Mouse (Mus musculus) mouse embryonic stem cell (cell line): ENCODE measurements around the gene Trp53.
"Not testable (repeated sequence)": the region's sequence is repeated elsewhere in the genome, so short reads cannot be mapped to it uniquely, and the experiment has no call there.

ENCODE experiments used
- in situ Hi-C, 2 experiments: fragments of 300-500 bp; cut with MboI; formaldehyde crosslinking; loops; 1 replicate in 1 of 2; 3 replicates in 1 of 2; pipeline ENCODE4 v1.14.3; 2019 to 2020; ENCODE audit warnings: low sequenced_read_pairs in 2 of 2, low pct_unique_long_range_greater_than_20kb in 1 of 2, mixed read lengths in 1 of 2; ENCODE audit not compliant: unreplicated experiment in 1 of 2

Gene Trp53

DNA sequence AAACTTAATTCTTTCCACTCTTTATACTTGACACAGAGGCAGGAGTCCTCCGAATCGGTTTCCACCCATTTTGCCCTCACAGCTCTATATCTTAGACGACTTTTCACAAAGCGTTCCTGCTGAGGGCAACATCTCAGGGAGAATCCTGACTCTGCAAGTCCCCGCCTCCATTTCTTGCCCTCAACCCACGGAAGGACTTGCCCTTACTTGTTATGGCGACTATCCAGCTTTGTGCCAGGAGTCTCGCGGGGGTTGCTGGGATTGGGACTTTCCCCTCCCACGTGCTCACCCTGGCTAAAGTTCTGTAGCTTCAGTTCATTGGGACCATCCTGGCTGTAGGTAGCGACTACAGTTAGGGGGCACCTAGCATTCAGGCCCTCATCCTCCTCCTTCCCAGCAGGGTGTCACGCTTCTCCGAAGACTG, at the start of gene Trp53, which contains the start of gene Wrap53:
TSS of gene Trp53 (plus strand) at position 269 of the 424 bp plus-strand sequence.
TSS of gene Wrap53 (minus strand) at position 165 of the 424 bp plus-strand sequence.
- in situ Hi-C loops = no loop called here

DNA sequence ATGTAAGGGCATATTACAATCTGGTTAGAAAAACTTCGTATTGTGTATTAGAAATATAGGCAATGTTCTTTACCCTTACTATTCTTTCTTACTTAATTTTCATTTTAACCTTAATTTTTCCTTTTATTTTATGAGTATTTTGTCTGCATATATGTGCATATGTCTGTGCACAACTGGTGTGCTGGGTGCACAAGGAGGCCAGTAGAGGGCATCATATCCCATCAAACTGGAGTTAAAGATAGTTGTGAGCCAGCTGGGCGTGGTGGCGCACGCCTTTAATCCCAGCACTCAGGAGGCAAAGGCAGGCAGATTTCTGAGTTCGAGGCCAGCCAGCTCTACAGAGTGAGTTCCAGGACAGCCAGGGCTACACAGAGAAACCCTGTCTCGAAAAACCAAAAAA, 49.4 kb upstream of the Trp53 start:
- in situ Hi-C loops = not testable (repeated sequence)

DNA sequence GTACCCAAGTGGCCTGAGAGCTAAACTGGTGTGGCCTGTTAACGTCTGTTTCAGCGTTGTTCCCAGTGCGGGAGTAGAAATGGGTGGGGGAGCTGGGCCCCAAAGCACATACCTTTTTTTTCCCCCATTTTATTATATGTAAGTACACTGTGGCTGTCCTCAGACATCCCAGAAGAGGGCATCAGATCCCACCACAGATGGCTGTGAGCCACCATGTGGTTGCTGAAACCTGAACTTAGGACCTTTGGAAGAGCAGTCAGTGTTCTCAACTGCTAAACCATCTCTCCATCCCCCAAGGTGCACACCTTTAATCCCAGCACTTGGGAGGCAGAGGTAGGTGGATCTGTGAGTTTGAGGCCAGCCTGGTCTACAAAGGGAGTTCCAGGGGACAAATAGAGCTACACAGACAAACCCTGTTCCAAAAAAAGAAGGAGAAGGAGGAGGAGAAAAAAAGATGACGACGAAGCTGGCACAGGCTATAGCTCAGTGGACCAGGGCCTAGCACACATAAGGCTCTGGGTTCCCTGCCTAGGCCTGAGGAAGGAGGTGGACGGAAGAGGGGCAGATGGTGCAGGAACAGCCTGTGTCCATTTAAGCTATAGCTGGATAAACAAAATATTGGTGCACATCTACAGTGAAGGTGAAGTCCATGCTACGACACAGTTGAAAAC, 47.5 kb upstream of the Trp53 start:
- in situ Hi-C loops = no loop called here

DNA sequence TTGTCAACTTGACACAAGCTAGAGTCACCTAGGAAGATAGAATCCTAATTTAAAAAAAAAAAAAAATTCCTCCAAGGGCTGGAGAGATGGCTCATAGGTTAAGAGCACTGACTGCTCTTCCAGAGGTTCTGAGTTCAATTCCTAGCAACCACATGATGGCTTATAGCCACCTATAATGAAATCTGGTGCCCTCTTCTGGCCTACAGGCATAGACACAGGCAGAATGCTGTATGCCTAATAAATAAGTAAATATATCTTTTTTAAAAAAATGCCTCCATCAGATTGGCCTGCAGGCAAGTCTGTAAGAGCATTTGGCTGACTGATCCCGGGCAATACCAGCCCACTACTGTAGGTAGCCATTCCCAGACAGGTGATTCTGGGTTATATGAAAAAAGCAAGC, 45.2 kb upstream of the Trp53 start:
- in situ Hi-C loops = no loop called here

DNA sequence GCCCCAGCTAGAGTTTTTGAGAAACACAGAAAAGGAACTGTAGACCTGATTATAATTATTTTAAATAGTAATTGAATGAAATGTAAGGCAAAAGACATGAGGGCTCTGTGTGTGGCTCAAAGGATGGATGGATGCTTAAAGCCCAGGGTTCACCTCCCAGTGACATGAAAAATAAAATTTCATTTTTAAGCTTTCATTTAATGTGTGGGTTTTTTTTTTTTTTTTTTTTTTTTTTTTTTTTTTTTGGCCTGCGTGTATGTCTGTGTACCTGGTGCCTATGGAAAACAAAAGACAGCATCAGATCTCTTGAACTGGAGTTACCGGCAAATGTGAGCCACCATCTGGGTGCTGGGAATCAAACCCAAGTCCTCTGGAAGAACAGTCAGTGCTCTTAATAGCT, 39.5 kb upstream of the Trp53 start:
- in situ Hi-C loops = loop anchor here (5.0 to 10.0 kb wide), 3 partner anchors 37 to 174 kb away; partner anchors contain the start of gene Shbg (in 1 of the 2)

DNA sequence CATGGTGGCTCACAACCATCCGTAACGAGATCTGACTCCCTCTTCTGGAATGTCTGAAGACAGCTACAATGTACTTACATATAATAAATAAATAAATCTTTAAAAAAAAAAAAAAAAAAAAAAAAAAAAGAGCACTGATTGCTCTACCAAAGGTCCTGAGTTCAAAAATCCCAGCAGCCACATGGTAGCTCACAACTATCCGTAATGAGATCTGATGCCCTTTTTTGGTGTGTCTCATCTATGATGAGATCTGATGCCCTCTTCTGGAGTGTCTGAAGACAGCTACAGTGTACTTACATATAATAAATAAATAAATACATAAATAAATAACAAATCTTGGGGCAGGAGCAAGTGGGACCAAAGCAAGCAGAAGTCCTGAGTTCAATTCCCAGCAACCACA, 38.4 kb upstream of the Trp53 start:
- in situ Hi-C loops = loop anchor here (5.0 to 10.0 kb wide), 3 partner anchors 36 to 173 kb away; partner anchors contain the start of gene Shbg (in 1 of the 2)

DNA sequence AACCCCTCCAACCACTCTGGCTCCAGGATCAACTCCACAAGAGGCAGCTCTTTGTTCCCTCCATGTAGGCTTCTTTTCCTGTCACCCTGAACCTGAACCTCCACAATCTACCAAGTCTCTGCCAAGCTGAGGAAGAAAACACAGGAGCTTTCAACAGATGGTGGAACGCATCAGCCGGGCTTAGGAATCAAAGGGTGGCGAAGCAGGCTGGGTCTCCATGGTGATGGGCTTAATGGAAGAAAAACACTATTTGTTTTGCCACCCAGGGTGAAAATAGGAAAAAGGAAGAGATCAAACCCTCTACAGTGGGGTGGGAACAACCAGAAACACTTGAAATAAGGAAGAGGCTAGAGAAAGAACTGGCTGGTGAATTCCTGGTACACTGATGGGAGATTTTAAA, 36.6 kb upstream of the Trp53 start:
- in situ Hi-C loops = loop anchor here (5.0 to 10.0 kb wide), 3 partner anchors 34 to 171 kb away; partner anchors contain the start of gene Shbg (in 1 of the 2)

DNA sequence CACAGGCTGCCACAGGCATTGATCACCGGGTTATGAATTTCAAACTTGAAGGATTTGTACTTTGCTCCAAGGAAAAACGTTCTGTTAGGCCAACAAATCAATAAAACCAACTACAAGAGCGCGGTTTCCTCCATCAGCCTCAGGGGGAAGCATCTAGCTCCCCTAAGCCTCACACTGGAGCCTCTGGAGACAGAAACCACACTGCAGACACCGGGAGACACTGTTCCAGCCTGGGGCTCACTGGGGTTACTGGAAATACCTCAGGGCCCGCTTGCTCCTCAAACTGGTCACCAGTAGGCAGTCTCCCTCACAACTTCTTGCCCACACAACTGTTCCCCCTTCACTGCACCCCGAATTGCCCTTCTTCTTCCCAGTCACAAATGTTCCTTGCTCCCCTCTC, 34.2 kb upstream of the Trp53 start:
- in situ Hi-C loops = loop anchor here (10.0 kb wide), 2 partner anchors 69 to 169 kb away; partner anchors contain the start of gene Shbg (in 1 of the 2)

DNA sequence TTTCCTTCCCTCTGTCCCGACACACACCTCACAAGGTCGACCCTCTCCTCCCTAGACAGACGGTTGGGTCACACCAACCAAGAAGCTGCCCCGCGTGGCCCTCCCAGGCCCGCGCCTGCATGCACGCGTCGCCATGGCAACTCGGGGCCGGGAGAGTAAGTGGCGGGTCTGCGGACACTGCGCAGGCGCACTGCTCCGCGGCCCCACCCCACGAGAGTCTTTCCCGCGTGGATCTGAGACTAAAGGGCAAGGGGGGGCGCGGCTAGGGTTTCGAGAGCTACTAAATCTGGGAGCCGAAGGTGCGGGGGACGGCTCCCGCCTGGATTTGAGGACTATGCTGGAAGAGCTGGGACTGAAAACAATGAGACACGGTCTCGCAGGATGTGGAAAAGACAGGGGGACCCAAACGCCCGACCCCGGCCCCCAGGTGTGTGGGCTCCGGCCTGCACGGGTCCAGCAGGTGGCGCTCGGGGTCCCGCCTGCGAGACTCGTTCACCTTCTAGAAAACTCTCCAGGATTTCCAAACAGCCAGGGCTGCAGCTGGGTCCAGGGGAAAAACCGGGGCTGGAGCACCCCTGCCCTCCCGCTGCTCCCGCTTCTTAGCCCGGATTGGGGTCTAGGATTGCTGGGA, 33.6 kb upstream of the Trp53 start:
- in situ Hi-C loops = loop anchor here (10.0 kb wide), 2 partner anchors 68 to 168 kb away; partner anchors contain the start of gene Shbg (in 1 of the 2)

DNA sequence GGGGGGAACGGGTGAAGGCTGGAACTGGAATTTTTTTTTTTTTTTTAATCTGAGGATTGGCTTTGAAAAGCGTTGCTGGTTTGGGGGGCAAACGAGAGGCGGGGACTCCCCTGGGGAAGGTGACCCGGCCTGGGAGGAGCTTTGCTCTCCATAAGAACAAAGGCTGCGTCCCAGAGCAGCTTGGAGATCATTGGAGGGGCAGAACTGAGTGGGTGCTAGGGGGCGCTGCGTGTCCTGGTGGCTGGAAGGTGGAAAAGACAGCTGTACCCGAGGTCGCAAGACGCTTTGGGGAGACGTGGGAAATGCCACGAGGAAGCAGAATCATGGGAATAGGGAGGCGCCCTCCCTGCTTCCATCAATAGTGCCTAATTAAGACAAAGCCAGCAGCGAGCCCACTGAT, 33.1 kb upstream of the Trp53 start:
- in situ Hi-C loops = loop anchor here (10.0 kb wide), 2 partner anchors 68 to 168 kb away; partner anchors contain the start of gene Shbg (in 1 of the 2)

DNA sequence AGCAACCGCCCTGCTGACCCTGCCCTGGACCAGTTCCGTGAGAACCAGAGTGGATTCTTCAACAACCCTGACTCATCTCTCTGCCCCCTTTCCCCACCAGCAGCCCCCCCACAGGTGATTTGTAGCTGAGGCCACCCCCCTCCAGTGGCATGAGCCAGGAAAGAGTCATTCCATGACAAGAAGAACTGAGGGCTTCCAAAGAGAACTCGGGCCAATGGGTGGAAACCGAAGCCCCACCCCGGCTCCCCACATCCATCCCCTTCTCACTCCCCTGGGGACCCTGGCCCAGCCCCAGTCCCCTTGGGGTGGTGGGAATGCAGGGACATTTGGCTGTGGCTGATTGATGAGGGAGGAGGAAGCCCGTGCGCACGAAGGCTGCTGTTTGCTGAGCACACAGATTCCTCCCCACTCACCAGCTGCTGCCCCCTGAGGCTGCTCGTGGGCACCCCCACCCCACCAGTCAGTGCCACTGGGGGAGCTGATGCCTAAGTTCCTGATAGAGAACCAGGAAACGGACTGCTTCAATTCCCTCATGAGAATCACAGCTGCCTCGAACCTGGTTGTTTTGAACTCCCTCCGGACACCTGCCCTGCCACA, 31.0 kb upstream of the Trp53 start, which contains the start of gene Dnah2:
TSS of gene Dnah2 (minus strand) at position 51 of the 597 bp plus-strand sequence.
- in situ Hi-C loops = loop anchor here (10.0 kb wide), 2 partner anchors 66 to 166 kb away; partner anchors contain the start of gene Shbg (in 1 of the 2)

DNA sequence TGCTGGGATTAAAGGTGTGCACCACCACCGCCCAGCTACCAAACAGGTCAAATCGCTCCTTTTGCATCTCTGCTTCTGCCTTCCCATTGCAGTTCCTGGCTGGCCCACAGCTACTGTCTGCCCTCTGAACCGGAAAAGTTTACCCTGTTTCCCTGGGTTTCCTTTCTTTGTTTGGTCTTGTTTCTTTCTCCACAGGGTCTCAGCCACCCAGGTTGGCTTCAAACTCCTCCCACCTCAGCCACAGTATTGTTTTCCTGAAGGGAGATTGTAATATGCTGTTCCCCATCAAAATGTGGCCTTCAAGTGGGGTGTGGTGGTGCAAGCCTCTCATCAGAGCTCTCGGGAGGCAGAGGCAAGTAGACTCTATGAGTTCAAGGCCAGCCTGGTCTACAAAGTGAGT, 28.8 kb upstream of the Trp53 start:
- in situ Hi-C loops = no loop called here

DNA sequence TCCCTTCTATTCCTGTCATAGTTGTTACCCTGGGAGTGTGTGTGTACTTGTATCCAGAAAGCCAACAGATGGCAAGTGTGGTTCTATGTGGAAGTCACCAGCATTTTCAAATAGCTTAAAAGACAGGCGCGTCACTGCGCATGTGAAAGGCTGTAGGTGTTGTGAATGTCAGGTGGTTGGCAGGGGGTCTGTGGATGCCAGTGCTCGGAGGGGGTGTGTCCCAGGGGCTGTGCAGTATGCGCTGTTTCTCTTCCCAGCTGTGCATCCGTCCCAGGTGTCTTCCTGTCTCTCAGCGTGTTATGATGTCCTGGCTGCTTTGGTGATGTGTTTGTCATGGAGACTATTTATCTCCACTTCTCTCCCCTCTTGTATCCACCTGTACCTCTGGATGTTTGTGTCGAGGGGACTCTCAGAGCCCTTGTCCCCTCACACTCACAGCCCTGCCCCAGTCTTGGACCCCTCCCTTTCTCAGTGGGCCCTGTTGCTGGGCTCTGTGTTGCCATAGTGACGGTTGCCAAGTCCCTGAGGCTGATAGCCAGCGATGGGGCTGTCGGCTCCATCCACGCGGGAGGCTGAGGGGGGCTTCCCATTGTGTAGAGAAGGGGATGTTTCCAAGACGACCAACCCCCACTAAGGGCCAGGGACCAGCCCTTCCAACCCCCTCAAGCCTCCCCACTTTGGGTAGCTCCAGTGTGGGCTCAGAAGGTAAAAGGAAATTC, 27.4 kb upstream of the Trp53 start:
- in situ Hi-C loops = no loop called here

DNA sequence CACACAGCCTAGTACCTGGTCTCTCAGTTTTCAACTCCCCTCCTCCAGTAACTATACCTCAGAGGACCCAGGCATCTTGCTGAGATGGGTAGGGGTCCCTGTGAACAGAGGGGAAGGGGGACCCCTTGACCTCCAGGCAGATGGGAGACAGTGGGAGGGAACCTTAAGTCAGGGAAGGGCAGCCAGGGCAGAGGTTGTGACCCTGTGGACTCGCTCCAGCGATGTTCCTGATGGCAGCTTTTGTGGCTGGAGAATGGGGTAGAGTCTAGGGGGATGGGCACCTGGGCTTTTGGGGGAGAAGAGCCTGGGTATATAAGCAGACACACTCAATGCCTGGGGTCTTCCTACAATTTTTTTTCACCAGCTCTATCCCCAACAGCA, 26.8 kb upstream of the Trp53 start:
- in situ Hi-C loops = no loop called here

DNA sequence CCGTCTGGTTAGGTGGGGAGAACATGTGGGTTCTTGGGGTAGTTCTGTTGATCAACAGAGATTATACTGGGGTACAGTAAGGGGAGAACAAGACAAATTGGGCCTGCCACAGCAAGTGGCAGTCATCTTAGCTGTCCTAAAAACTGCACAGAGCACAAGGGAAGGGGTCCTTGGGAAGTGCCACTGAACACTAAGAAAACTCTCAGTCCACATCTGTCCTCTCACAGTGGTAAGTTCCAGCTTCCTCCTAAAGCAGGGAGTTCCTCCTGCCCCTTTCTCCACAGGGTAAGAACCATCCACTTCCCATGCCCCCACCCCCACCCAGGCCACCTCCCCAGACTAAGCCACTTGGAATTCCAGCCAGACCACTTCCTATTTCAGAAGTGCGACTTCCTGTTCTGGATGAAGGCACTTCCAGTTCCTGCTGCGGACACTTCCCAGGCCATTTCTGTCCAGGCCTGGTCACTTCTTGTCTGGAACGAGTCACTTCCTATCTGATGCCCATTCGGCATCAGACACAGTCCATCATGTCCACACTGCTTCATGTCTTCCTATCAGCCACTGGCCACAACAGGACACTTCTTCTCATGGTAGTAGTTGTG, 25.5 kb upstream of the Trp53 start:
- in situ Hi-C loops = no loop called here

DNA sequence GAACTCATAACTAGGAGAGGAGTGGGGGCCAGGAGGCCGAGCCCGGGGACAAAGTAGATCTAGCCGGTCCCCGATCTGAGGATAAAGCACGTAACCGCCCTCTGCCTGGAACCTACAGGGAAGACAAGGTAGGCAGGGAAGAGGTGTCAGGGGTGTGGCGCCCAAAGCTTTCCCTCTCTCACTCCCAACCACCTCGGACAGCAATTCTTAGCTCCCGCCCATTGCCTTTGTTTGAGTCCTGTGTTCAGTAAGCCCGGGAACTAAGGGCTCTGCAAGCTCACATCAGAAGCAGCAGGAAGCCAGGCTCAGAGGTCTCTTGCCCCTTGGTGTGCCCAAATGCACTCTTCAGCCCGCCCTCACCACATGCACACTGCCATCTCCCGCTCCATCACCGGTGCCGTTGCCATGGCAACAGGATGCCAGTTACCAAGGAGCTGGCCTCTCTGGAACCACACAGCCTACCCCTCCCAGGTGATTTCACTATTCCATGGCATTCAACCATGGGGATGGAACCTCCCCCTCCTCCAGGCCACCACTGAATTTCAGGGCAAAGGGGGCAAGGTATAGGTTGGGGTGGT, 22.7 kb upstream of the Trp53 start:
- in situ Hi-C loops = no loop called here

DNA sequence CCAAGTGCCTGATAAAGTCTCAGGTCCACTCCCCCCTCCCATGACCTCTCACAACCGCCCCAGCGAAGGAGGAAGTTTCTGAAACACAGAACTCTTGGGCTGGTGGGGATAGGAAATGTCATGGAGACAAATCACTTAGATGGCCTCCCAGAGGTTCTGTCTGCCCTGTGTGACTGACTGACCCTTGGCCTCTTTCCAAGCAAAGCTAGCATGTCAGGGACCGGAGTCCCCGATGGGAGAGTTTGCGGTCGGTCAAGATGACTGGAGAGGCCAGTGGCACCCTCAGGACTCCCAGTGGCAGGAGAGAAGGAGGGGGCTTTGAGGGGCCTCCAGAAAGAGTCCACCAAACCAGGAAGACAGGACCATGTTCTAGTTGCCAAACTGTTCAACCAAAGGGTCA, 21.4 kb upstream of the Trp53 start:
- in situ Hi-C loops = no loop called here

DNA sequence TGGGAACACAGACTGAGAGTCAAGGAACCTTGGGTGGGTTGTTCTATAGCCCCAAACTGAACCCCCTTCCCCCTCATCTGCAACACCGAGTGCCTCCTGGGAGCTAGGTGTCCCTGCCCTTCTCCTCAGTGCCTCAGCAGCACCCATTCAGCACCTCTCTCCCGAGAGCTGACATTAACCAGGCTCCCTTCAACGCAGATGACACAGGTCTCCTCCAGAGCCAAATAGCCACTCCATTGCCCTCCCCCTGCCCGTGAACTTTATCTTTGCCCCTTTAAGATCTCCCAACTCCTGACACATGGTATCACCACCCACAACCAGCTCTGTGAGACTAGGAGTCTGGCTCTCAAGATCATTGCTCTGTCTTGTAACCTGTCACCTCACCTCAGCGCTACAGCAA, 21.0 kb upstream of the Trp53 start:
- in situ Hi-C loops = no loop called here
